Mouse (Mus musculus): ENCODE measurements around the gene Ruvbl1.
A peak's percentile ranks its signal among the peaks of the same experiment; 100 is the strongest.

Ruvbl1 gene

DNA sequence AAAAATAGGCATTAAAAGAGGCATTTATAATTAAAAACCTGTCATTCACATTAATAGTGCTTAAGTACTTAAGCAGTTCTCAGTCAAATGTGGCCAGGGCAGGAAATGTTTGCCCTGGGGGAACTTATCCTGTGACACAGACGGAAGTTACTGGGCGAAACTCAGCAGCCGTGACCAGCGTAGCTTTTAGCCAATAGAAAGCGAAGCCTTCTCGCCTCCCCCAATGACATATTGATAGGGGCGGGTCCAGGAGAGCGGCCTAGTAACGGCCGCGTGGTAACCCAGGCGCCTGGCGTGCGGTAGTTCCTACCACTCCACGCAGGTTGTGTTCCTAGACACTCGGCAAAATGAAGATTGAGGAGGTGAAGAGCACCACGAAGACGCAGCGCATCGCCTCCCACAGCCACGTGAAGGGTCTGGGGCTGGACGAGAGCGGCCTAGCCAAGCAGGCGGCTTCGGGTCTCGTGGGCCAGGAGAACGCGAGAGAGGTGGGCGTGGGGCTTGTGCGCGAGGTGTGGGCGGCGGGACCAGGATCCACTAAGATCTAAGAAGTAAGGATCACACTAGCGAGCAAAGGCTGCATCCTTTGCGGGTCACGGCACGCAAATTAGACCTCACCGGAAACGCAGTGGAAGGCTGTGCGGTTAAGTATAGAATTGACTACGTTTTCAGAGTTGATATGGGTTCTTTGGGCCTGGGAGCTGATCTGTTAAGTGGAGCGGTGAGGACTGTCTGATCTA, at the start of gene Ruvbl1:
Gene Ruvbl1, plus strand, starts transcription at position 229 of the 740 bp plus-strand sequence.
- DNase-seq (ENCODE audit: low spot score): peak; percentile 72

GRCm38 (mm10) chr6:88416130-88416758, 49.0 kb upstream of the Ruvbl1 start:
- no peak for DNase-seq (ENCODE audit: low spot score)

DNA sequence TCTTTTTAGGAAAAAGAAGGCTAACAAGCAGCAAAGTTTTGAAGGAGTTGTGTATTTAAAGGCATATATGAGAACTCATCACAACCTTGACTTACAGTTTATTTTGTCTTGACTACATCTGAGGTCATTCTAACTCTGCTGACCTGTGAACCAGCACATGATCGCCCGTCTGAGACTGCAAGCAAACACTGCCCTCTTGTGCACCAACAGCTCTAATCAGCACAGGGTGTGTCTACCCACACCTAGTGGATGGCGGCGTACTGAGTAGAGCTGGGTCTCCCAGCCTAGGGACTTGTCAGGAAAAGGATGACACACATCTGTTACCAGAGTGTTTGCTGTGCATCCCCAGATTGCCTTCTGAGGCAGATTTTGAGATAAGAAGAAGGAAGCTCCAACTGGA, 34.0 kb upstream of the Ruvbl1 start:
- DNase-seq (ENCODE audit: low spot score): no peak

DNA sequence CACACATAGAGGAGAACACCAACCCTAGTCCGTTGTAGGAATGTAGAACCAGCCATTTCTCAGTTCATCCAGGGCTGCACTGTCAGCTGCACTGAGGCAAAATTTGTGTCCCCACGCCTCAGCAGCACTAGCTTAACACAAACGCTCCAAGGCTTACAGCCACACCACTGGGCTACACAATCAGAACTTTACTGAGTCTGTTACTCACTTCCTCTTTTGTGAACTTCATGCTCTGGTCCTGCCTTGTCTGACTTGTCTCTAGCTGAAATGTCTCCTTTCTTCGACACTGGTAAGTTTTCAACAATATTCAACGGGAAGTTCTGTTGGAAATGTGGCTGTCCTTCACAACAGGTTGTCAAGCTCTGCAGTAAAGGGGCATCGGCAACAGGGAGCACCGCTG, 29.6 kb upstream of the Ruvbl1 start:
- DNase-seq (ENCODE audit: low spot score): no peak

DNA sequence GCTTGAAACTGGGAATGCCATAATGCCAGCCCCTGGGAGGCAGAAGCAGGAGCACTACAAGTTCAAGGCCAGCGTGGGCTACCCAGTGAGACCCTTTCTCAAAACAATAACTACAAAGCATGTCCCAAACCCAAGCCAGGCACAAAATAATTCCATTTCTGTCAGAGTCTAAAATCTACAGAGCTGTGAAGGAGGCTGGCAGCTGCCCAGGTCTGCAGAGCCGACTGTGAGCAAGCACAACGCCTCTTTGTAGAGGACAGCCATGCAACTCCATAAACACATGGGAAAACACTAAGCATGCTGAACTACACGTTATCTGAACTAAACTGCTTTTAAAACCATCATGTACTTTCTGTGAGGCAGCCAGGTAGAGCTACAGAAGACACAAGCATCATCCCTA, 26.2 kb upstream of the Ruvbl1 start:
- DNase-seq (ENCODE audit: low spot score): no peak

DNA sequence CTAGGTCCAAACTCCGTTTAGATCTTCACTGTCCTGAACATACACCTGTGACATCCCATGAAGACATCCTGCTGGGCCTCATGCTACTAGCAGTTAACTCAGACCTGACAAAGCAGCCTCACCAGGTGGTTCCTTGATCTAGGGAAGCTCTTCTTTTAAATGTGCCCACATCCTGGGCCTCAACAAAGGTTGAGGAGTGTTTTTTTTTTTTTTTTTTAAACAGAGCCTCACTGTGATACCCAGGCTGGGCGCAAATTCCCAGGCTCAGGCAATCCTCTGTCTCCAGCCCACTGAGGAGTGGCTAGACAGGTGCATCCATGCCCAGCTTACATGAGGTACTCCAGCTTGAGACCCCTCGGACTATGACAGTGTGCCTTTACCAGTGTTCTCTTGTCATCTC, 22.7 kb upstream of the Ruvbl1 start:
- no peak for DNase-seq (ENCODE audit: low spot score)

GRCm38 (mm10) chr6:88443446-88443845, 21.8 kb upstream of the Ruvbl1 start:
- DNase-seq (ENCODE audit: low spot score): no peak

- no peak for DNase-seq (ENCODE audit: low spot score)
These were observed 21.0 kb upstream of the Ruvbl1 start for GRCm38 (mm10) chr6:88444076-88444750.

DNA sequence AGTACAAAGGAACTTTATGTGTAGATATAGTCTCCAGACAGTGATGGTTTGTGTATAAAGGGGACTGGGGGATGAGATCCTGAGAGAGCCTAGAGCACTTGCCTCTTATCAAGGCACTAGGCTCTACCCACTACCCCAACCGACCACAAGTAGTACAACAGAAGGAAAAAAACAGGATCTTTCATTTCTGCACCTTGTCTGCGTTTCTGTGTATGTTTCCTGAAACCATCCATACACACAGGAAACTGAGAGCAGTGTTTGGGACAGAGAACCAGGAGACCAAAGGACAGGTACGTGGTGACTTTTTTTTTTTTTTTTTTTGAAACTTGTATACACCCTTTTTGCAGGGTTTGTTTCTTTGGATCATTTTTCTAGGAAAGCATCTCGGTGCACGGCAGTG, 19.5 kb upstream of the Ruvbl1 start:
- DNase-seq (ENCODE audit: low spot score): no peak

- DNase-seq (ENCODE audit: low spot score): peak; percentile 68
These were observed 18.9 kb upstream of the Ruvbl1 start, which contains the start of gene Eefsec for GRCm38 (mm10) chr6:88446063-88447002. TSS of gene Eefsec (minus strand) at chr6:88446539.

DNA sequence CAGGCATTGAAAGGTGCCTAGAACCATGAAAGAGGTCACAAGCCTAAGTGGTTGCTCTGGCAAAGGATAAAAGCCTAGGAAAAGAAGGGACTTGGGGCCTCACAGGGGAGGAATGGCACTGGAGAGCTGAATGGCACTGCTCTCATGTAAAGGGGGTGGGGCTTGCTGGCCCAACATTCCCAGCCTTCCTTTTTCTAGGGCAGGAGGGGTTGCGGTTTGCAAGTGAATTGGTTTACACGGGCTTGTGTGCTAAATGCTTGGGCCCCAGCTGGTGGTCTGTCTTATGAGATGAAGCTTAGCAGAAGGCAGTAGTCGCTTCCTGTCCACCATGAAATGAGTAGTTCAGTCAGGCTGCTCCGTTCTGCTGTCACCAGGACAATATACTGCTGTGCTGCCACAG, 17.8 kb upstream of the Ruvbl1 start:
- no peak for DNase-seq (ENCODE audit: low spot score)

- DNase-seq (ENCODE audit: low spot score): no peak
These were observed 10.7 kb upstream of the Ruvbl1 start for GRCm38 (mm10) chr6:88454545-88454944.

DNA sequence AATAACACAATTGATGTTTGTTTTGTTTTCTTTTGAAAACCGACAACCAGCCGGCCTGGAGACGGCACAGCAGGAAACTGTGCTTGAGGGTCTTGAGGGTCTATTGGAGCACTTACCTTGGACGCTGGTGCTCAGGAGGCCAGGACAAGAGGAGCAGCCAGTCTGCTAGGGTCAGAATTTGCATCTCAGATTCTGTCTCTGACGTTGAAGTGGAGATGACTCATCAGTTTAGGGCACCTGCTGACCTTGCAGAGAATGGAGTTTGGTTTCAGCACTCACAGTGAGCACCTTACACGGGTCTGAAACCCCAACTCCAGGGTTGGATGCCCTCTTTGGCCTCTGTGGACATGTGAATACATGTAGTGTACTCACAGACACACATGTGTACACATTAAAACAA, 4.7 kb downstream of the Ruvbl1 start:
- no peak for DNase-seq (ENCODE audit: low spot score)

DNA sequence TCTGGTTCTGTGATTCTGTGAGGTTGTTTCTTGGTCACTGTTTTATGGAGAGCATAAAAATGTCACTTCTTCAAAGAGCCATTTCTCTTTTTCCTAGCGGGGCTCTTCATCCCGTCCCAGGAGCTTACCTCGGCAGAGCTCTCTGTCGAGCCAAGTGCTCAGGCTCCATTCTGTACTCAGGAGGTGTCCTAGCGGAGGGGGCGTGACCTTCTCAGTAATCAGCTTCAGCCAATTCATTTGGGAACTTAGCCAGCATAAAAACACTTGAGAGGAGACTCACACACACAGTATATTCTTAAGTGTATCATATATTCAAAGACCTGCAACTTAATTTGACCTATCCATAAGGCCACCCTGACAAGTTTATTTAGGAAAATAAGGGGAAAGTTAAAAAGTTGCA, 15.2 kb downstream of the Ruvbl1 start:
- no peak for DNase-seq (ENCODE audit: low spot score)

- no peak for DNase-seq (ENCODE audit: low spot score)
These were observed 17.9 kb downstream of the Ruvbl1 start for GRCm38 (mm10) chr6:88483111-88483510.

- DNase-seq (ENCODE audit: low spot score): no peak
These were observed 18.7 kb downstream of the Ruvbl1 start for GRCm38 (mm10) chr6:88483913-88484312.

DNA sequence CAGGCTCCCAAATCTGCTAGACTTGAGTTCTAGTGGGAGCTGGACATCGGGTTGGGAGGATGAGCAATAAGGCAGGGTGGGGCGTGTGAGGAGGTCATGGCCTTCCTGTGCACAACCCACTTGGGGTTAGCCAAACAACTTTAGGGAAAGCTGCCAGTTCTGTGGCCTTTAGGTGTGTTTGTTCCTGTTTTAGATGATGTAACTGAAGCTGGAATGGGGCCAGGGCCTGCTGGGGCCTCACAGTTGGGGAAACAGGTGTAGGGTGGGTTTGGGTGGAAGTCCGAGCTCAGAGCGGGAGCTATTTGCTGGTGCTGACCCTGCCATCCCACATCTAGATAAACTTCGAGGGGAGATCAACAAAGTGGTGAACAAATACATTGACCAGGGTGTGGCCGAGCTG, 20.2 kb downstream of the Ruvbl1 start:
- DNase-seq (ENCODE audit: low spot score): no peak

DNA sequence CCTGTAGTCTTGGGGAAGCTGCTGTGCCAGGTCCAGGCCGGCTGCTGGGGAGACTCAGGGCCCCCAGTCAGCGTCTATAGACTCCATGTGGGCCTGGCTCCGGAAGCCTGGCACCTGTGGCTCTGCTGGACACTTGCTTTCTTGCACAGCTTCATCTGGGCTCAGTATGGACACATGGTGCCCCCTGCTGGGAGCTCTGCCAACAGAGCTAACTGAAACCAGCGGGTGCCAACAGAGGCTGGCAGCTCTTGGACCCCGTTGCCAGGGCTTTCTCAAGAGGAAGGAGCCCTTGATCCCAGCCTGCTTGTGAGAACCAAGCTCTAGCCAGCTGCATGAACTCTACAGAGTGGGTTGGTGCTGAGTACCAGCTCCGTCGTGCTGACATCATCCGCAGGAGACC, 21.7 kb downstream of the Ruvbl1 start:
- no peak for DNase-seq (ENCODE audit: low spot score)

- DNase-seq (ENCODE audit: low spot score): no peak
These were observed 23.8 kb downstream of the Ruvbl1 start for GRCm38 (mm10) chr6:88489026-88489425.

GRCm38 (mm10) chr6:88489834-88490233, 24.6 kb downstream of the Ruvbl1 start:
- DNase-seq (ENCODE audit: low spot score): no peak

DNA sequence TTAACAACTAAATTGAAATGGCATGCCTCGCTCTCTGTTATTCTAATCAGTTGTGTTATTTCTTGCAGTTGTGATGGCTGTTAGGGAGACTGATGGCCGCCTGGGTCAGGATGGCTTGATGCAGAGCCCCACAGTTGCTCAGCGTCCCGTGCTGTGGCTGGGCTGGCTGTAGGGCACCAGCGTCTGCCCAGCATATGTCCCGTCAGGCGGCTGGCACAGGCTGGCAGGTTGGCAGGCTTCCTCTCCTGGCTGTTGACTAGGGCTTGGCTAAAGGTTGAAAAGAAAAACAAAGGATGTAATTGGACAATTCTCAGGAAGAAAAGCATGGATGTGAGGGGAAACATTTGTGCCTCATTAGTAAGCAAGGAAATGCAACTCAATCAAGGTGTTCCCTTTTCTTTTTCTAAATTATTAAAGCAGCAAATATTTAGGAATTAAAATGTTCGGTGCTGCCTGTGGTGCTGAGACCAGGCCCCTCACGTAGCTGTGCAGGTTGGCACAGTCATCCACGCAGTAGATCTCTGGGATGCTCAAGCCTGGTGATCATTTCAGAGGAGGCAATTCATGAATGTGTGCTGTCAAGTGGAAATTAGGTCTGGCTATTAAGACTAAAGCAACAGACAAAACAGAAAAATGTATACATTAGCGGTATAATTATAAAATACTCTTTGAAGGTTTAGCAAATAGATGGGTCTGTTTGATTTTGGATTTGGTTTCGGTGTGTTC, 25.6 kb downstream of the Ruvbl1 start:
- no peak for DNase-seq (ENCODE audit: low spot score)
